Mouse (Mus musculus): Measurements from ENCODE around the gene Gpr62.

- no peak for TF ChIP-seq CTCF (IDR thresholded peaks at IDR 0.05; ENCODE audit: control insufficient read depth, insufficient read depth, insufficient replicate concordance, low read depth, low read length)
- TF ChIP-seq POLR2A (IDR thresholded peaks at IDR 0.05; ENCODE audit: control insufficient read depth, low read depth, low read length): no peak
Observed at GRCm38 (mm10) chr9:106459946-106460345, 5.8 kb downstream of the Gpr62 start.
